Mouse (Mus musculus) midbrain, postnatal 0 days (tissue): ENCODE results near the gene Anapc2. TPM values are rescaled to one million over a fixed set of nuclear protein-coding genes. Genes with fewer than 3 reads are reported as not detected.

Source experiments
- ATAC-seq: fragments of 200-750 bp; cut with Nextera tagmentation; 2 replicates; pipeline ENCODE4 v1.8.0; 2017; ENCODE audit warnings: moderate number of reproducible peaks, mild to moderate bottlenecking, moderate TSS enrichment, moderate library complexity; ENCODE audit not compliant: low FRiP score
- DNase-seq: peaks from one replicate; pipeline ENCODE4 v3.0.0-alpha.2; 2015; ENCODE audit warnings: low spot score
- H3K27ac ChIP-seq: fragments of 300-500 bp; sonication (generic); 2 replicates; pipeline ENCODE4 v1.5.1; 2014; ENCODE audit warnings: low read depth, mild to moderate bottlenecking, low read length, mixed read lengths
- H3K27me3 ChIP-seq: fragments of 300-500 bp; sonication (generic); 2 replicates; pipeline ENCODE4 v1.6.1; 2014; ENCODE audit warnings: low read length, control low read depth, mixed read lengths; ENCODE audit not compliant: insufficient read depth
- H3K36me3 ChIP-seq: fragments of 300-500 bp; sonication (generic); 2 replicates; pipeline ENCODE4 v1.6.1; 2014; ENCODE audit warnings: low read length, control low read depth, mixed read lengths; ENCODE audit not compliant: insufficient read depth
- H3K4me1 ChIP-seq: fragments of 300-500 bp; sonication (generic); 2 replicates; pipeline ENCODE4 v1.6.1; 2014; ENCODE audit warnings: mild to moderate bottlenecking, control low read depth, antibody characterized with exemption, low read length, mixed read lengths; ENCODE audit not compliant: insufficient read depth
- H3K4me2 ChIP-seq: fragments of 300-500 bp; sonication (generic); 2 replicates; pipeline ENCODE4 v1.6.1; 2014; ENCODE audit warnings: low read depth, mild to moderate bottlenecking, low read length, mixed read lengths; ENCODE audit not compliant: poor library complexity, severe bottlenecking
- H3K4me3 ChIP-seq: fragments of 300-500 bp; sonication (generic); 2 replicates; pipeline ENCODE4 v1.5.1; 2014; ENCODE audit warnings: low read depth, mild to moderate bottlenecking, low read length, moderate library complexity
- H3K9ac ChIP-seq: fragments of 300-500 bp; sonication (generic); replicated peaks from 2 replicates; pipeline ENCODE4 v1.6.1; 2014; ENCODE audit warnings: mild to moderate bottlenecking, low read length, moderate library complexity, mixed read lengths; ENCODE audit not compliant: poor library complexity, severe bottlenecking
- H3K9me3 ChIP-seq: fragments of 300-500 bp; sonication (generic); 2 replicates; pipeline ENCODE4 v1.6.1; 2016; ENCODE audit warnings: low read length, control low read depth
- CTCF ChIP-seq: IDR thresholded peaks from 2 replicates; pipeline ENCODE4 v1.5.1; 2016; ENCODE audit warnings: antibody characterized with exemption, mild to moderate bottlenecking
- WGBS: fragments of 180-500 bp; shearing (Covaris S2); extraction: QIAGEN DNeasy Blood & Tissue Kit; methylation state at CpG from one replicate; pipeline ENCODE4 v1.1.7; 2014; 5-methylcytosine and 5-hydroxymethylcytosine counted together
- polyA plus RNA-seq: library from polyadenylated mRNA; unstranded; fragments of >200 nt; fragmentation: Nextera tagmentation; extraction: Ambion mirVana; gene quantifications from 2 replicates; pipeline ENCODE4 v1.2.1, GENCODE M21; 2015
- total RNA-seq: library from RNA; depleted of rRNA; stranded (reverse); fragments of >200 nt; gene quantifications from 2 replicates; pipeline ENCODE4 v1.2.3, GENCODE M21; 2014; rRNA removed

Gene Anapc2
- total RNA-seq (35.0 and 39.3 TPM in 2 replicates), polyA plus RNA-seq (103 and 107 TPM in 2 replicates)

- ATAC-seq (peak; percentile 93), DNase-seq (peak; percentile 98)
- H3K36me3 ChIP-seq: peaks cover 59% of the 10 kb centered on the region
- no peaks in the 10 kb centered on the region for H3K9me3 ChIP-seq
- H3K4me1 ChIP-seq: peaks cover 22% of the 10 kb centered on the region
- peak within 1 kb of the TSS; percentile 91 for H3K9ac ChIP-seq
- H3K27ac ChIP-seq: peak within 1 kb of the TSS; percentile 75
- no peaks in the 10 kb centered on the region for H3K27me3 ChIP-seq
- under 1% methylated on average over 51 of the region's 55 CpGs for WGBS
- TF ChIP-seq CTCF: peak; percentile 50
- H3K4me3 ChIP-seq: peak within 1 kb of the TSS; percentile 78
- H3K4me2 ChIP-seq: peak within 1 kb of the TSS; percentile 94
Observed at GRCm38 (mm10) chr2:25271827-25272511, at the start of gene Anapc2, which contains the start of gene Ssna1. Gene Anapc2 (plus strand): TSS chr2:25272478. Gene Ssna1 (minus strand): TSS chr2:25272438.

GRCm38 (mm10) chr2:25223681-25224491, 48.4 kb upstream of the Anapc2 start:
- no peak for TF ChIP-seq CTCF
- peak overlapping the region; percentile 85 for H3K4me3 ChIP-seq
- peaks cover 6% of the 10 kb centered on the region; the same call in 1 of the 2 replicates for H3K4me1 ChIP-seq
- ATAC-seq: peak; percentile 6; the same call in 1 of the 2 replicates
- WGBS: 2% methylated on average over 51 of the region's 53 CpGs
- H3K4me2 ChIP-seq: peak overlapping the region; percentile 86
- DNase-seq: peak; percentile 52
- H3K9me3 ChIP-seq: no peaks in the 10 kb centered on the region
- peak overlapping the region; percentile 89 for H3K9ac ChIP-seq
- H3K27ac ChIP-seq: peak overlapping the region; percentile 85
- no peaks in the 10 kb centered on the region for H3K27me3 ChIP-seq
- H3K36me3 ChIP-seq: peaks cover 6% of the 10 kb centered on the region; the same call in 1 of the 2 replicates

- H3K27ac ChIP-seq: peak within 1 kb of the TSS; percentile 87
- ATAC-seq (no peak), DNase-seq (no peak)
- peaks cover 6% of the 10 kb centered on the region; the same call in 1 of the 2 replicates for H3K36me3 ChIP-seq
- H3K4me1 ChIP-seq: peaks cover 6% of the 10 kb centered on the region; the same call in 1 of the 2 replicates
- no peaks in the 10 kb centered on the region for H3K9me3 ChIP-seq
- peak within 1 kb of the TSS; percentile 86 for H3K4me2 ChIP-seq
- TF ChIP-seq CTCF: peak; percentile 49
- peak within 1 kb of the TSS; percentile 89 for H3K9ac ChIP-seq
- WGBS: 0% methylated on average over 17 of the region's 17 CpGs
- H3K27me3 ChIP-seq: no peaks in the 10 kb centered on the region
- H3K4me3 ChIP-seq: peak within 1 kb of the TSS; percentile 85
Observed at GRCm38 (mm10) chr2:25224492-25224765, 47.8 kb upstream of the Anapc2 start, which contains the start of gene Tubb4b. Gene Tubb4b (minus strand): TSS chr2:25224702.

GRCm38 (mm10) chr2:25224766-25225752, 47.2 kb upstream of the Anapc2 start:
- Histone ChIP-seq H3K9me3 (no peaks in the 10 kb centered on the region), H3K4me3 (peak overlapping the region; percentile 85), H3K27ac (peak overlapping the region; percentile 87), H3K36me3 (peaks cover 6% of the 10 kb centered on the region; the same call in 1 of the 2 replicates), H3K27me3 (no peaks in the 10 kb centered on the region), H3K4me1 (peaks cover 6% of the 10 kb centered on the region; the same call in 1 of the 2 replicates), H3K4me2 (peak overlapping the region; percentile 61), H3K9ac (peak overlapping the region; percentile 55)
- peak; percentile 26; the same call in 1 of the 2 replicates for TF ChIP-seq CTCF
- WGBS: 2% methylated on average over 41 of the region's 41 CpGs
- DNase-seq (peak; percentile 100), ATAC-seq (peak; percentile 97)

- DNase-seq (no peak), ATAC-seq (no peak)
- peaks cover 6% of the 10 kb centered on the region; the same call in 1 of the 2 replicates for H3K36me3 ChIP-seq
- peak overlapping the region; percentile 87; the same call in 1 of the 2 replicates for H3K27ac ChIP-seq
- peak overlapping the region; percentile 85; the same call in 1 of the 2 replicates for H3K4me3 ChIP-seq
- no peak overlapping the region for H3K4me2 ChIP-seq
- WGBS: 62% methylated on average over 8 of the region's 8 CpGs
- H3K9ac ChIP-seq: no peak overlapping the region
- no peaks in the 10 kb centered on the region for H3K27me3 ChIP-seq
- TF ChIP-seq CTCF: no peak
- no peaks in the 10 kb centered on the region for H3K9me3 ChIP-seq
- H3K4me1 ChIP-seq: peaks cover 6% of the 10 kb centered on the region; the same call in 1 of the 2 replicates
Observed at GRCm38 (mm10) chr2:25225811-25226379, 46.4 kb upstream of the Anapc2 start.
